ENCODE assay signal across 20 mouse cellular contexts in the genomic region with DNA sequence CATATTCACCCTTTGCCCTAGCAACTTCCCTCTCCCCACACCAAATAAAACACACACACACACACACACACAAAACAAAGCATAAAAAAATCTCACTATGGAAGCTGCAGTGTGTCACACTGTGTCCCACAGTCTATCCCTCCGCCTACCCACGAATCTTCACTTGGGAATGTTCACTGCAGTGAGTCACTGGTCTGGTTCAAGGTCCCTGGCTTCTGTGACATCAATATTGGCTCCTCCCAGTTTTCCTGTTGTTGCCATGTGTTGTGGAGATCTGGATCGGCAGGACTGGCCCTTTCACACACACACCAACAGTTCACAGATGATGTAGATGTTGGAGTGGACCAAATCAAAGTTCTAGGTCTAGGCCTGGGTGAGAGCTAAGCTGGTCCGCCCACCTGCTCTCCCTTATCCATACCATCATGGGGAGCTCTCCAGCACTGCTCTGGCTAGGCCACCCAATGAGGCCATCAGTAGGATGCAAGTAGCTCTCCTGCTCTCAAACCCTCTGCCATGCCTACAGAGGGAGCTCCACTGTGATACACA. TPM values are rescaled to one million over a fixed set of nuclear protein-coding genes. Genes with fewer than 3 reads are reported as not detected.
A peak's percentile ranks its signal among the peaks of the same experiment; 100 is the strongest.
DNase-seq lines count a peak whose midpoint lies in the region; ATAC-seq and TF ChIP-seq lines count a peak whose summit lies in the region.
"Had no signal": no experiment of that assay in that cellular context is flagged by ENCODE, and none has a peak within 500 bp of the region (broad histone marks: within the 10 kb centered on the region; RNA-seq: fewer than 3 reads in every experiment).

No protein-coding gene starts in this region.

- H3K4me3 ChIP-seq in midbrain, embryonic 11.5 days (ENCODE audit: low read depth, low read length) = no peak overlapping the region
- no peak overlapping the region for H3K4me3 ChIP-seq in midbrain, embryonic 10.5 days
- no peak overlapping the region for H3K4me3 ChIP-seq in intestine, embryonic 15.5 days (replicated peaks)
- no peak overlapping the region for H3K4me3 ChIP-seq in stomach, postnatal 0 days (ENCODE audit: low read depth, low read length)
- H3K4me3 ChIP-seq: left cerebral cortex, adult 2 months; limb, embryonic 13.5 days; stomach, embryonic 15.5 days had no signal

- H3K27me3 ChIP-seq in midbrain, embryonic 11.5 days (ENCODE audit: control insufficient read depth, insufficient read depth, low read length) = no peaks in the 10 kb centered on the region
- peaks cover 18% of the 10 kb centered on the region for H3K27me3 ChIP-seq in midbrain, embryonic 10.5 days (ENCODE audit: low read depth, poor library complexity, severe bottlenecking)
- no peaks in the 10 kb centered on the region for H3K27me3 ChIP-seq in intestine, embryonic 15.5 days (replicated peaks)
- H3K27me3 ChIP-seq in stomach, postnatal 0 days (ENCODE audit: control insufficient read depth, insufficient read depth, low read length) = no peaks in the 10 kb centered on the region
- H3K27me3 ChIP-seq: stomach, embryonic 15.5 days had no signal

- WGBS in midbrain, embryonic 11.5 days = 75% methylated on average over 4 of the region's 4 CpGs
- 84% methylated on average over 4 of the region's 4 CpGs for WGBS in midbrain, embryonic 10.5 days
- WGBS in intestine, embryonic 15.5 days = 64% methylated on average over 4 of the region's 4 CpGs
- WGBS in stomach, postnatal 0 days = 53% methylated on average over 4 of the region's 4 CpGs

- TF ChIP-seq CTCF in stomach, postnatal 0 days (IDR thresholded peaks at IDR 0.05; ENCODE audit: low read depth) = no peak

- no peaks in the 10 kb centered on the region for H3K9me3 ChIP-seq in midbrain, embryonic 11.5 days (ENCODE audit: control insufficient read depth, low read length)
- peaks cover 11% of the 10 kb centered on the region; the same call in 1 of the 2 replicates for H3K9me3 ChIP-seq in midbrain, embryonic 10.5 days (replicated peaks)
- no peaks in the 10 kb centered on the region for H3K9me3 ChIP-seq in intestine, embryonic 15.5 days
- no peaks in the 10 kb centered on the region for H3K9me3 ChIP-seq in stomach, postnatal 0 days (ENCODE audit: control insufficient read depth, low read length)
- H3K9me3 ChIP-seq: stomach, embryonic 15.5 days had no signal

- ATAC-seq in midbrain, embryonic 11.5 days (ENCODE audit: low FRiP score) = no peak
- peak; percentile 32; the same call in 1 of the 2 replicates for ATAC-seq in intestine, embryonic 15.5 days
- ATAC-seq in stomach, postnatal 0 days (ENCODE audit: low FRiP score, low TSS enrichment) = peak; percentile 62
- ATAC-seq: forebrain, postnatal 0 days had no signal

- H3K9ac ChIP-seq in midbrain, embryonic 11.5 days (ENCODE audit: low read length) = no peak overlapping the region
- H3K9ac ChIP-seq in intestine, embryonic 15.5 days = no peak overlapping the region
- no peak overlapping the region for H3K9ac ChIP-seq in stomach, postnatal 0 days (ENCODE audit: low read length)
- H3K9ac ChIP-seq: forebrain, postnatal 0 days; limb, embryonic 13.5 days; stomach, embryonic 15.5 days had no signal

- H3K4me1 ChIP-seq in midbrain, embryonic 11.5 days (ENCODE audit: control insufficient read depth, insufficient read depth, low read length) = peaks cover 8% of the 10 kb centered on the region
- H3K4me1 ChIP-seq in midbrain, embryonic 10.5 days = peaks cover 22% of the 10 kb centered on the region
- 0 out of 2 replicates have a peak, but pooled peaks cover 7% of the 10 kb centered on the region for H3K4me1 ChIP-seq in intestine, embryonic 15.5 days (replicated peaks)
- no peaks in the 10 kb centered on the region for H3K4me1 ChIP-seq in stomach, postnatal 0 days (replicated peaks; ENCODE audit: control insufficient read depth, insufficient read depth)

- no peak overlapping the region for H3K4me2 ChIP-seq in midbrain, embryonic 11.5 days
- H3K4me2 ChIP-seq in intestine, embryonic 15.5 days (replicated peaks) = no peak overlapping the region
- no peak overlapping the region for H3K4me2 ChIP-seq in stomach, postnatal 0 days (replicated peaks; ENCODE audit: low read depth)
- H3K4me2 ChIP-seq: heart, embryonic 11.5 days; limb, embryonic 13.5 days; stomach, embryonic 15.5 days had no signal

- H3K27ac ChIP-seq in midbrain, embryonic 11.5 days (ENCODE audit: low read depth, low read length) = no peak overlapping the region
- no peak overlapping the region for H3K27ac ChIP-seq in midbrain, embryonic 10.5 days (replicated peaks)
- H3K27ac ChIP-seq in intestine, embryonic 15.5 days = no peak overlapping the region
- H3K27ac ChIP-seq in stomach, postnatal 0 days (replicated peaks) = no peak overlapping the region
- H3K27ac ChIP-seq: left cerebral cortex, adult 2 months; limb, embryonic 13.5 days; stomach, embryonic 15.5 days had no signal

- DNase-seq in midbrain, embryonic 11.5 days (ENCODE audit: low spot score, missing footprints) = peak; percentile 67
- no peak for DNase-seq in midbrain, embryonic 10.5 days (ENCODE audit: low spot score)
- peak; percentile 87 for DNase-seq in adrenal gland, adult 2 months
- no peak for DNase-seq in stomach, postnatal 0 days (ENCODE audit: low spot score)
- DNase-seq in layer of hippocampus, adult 11-12 months (ENCODE audit: low spot score) = no peak
- DNase-seq in heart, adult 9 months (ENCODE audit: low spot score in 2 of 2) = no peak
- DNase-seq: cerebellum, postnatal 14 days; forebrain, postnatal 0 days; gastrocnemius, postnatal 10 days; heart, postnatal 36 days; kidney, postnatal 36 days; right cerebral cortex, adult 18-20 months; thymus, postnatal 14 days had no signal

- no peaks in the 10 kb centered on the region for H3K36me3 ChIP-seq in midbrain, embryonic 11.5 days (ENCODE audit: control insufficient read depth, insufficient read depth, low read length)
- no peaks in the 10 kb centered on the region for H3K36me3 ChIP-seq in midbrain, embryonic 10.5 days
- no peaks in the 10 kb centered on the region for H3K36me3 ChIP-seq in intestine, embryonic 15.5 days
- H3K36me3 ChIP-seq in stomach, postnatal 0 days (ENCODE audit: control insufficient read depth, insufficient read depth, low read length) = no peaks in the 10 kb centered on the region
- H3K36me3 ChIP-seq: limb, embryonic 13.5 days; stomach, embryonic 15.5 days had no signal

- no peak for TF ChIP-seq EP300 in stomach, postnatal 0 days (optimal IDR thresholded peaks at IDR 0.05)

RNA-seq across cellular contexts. Expression of a gene that starts 4.8 kb away (rescaled TPM):
- not detected in 2 replicates for polyA plus RNA-seq in midbrain, embryonic 11.5 days (2014; fragmentation: Nextera tagmentation; extraction: Ambion mirVana)
- polyA plus RNA-seq in midbrain, embryonic 10.5 days (2016; fragmentation: Nextera tagmentation; extraction: Ambion mirVana) = 0.02 TPM in 1 of 2 replicates, not detected in the other
- 1 to 10 TPM in 1 of 2 experiments, under 1 TPM in 1; 0.43 to 1.6 TPM for total RNA-seq in adrenal gland, adult 2 months (2021)
- polyA plus RNA-seq in adrenal gland, adult 2 months (2012; rRNA removed) = 0.16 and 0.93 TPM in 2 replicates
- polyA plus RNA-seq in intestine, embryonic 15.5 days (2015; fragmentation: Nextera tagmentation; extraction: Ambion mirVana) = 0.23 and 0.24 TPM in 2 replicates
- polyA plus RNA-seq in stomach, postnatal 0 days (2015; fragmentation: Nextera tagmentation; extraction: Ambion mirVana) = 0.02 and 0.08 TPM in 2 replicates
- total RNA-seq: CH12.LX; heart, postnatal 36 days; neutrophil, adult 5-6 weeks had no signal
- polyA plus RNA-seq: limb, embryonic 13.5 days had no signal

RNA-seq across cellular contexts. Expression of a gene that starts 18.0 kb away (rescaled TPM):
- polyA plus RNA-seq in midbrain, embryonic 11.5 days (2014; fragmentation: Nextera tagmentation; extraction: Ambion mirVana) = 10.5 and 12.1 TPM in 2 replicates
- 10.0 and 11.0 TPM in 2 replicates for polyA plus RNA-seq in midbrain, embryonic 10.5 days (2016; fragmentation: Nextera tagmentation; extraction: Ambion mirVana)
- 10 to 100 TPM; 16.9 to 30.1 TPM for total RNA-seq in adrenal gland, adult 2 months (2021)
- polyA plus RNA-seq in adrenal gland, adult 2 months (2012; rRNA removed) = 63.2 and 92.2 TPM in 2 replicates
- polyA plus RNA-seq in intestine, embryonic 15.5 days (2015; fragmentation: Nextera tagmentation; extraction: Ambion mirVana) = 22.0 and 22.3 TPM in 2 replicates
- 20.2 and 24.6 TPM in 2 replicates for polyA plus RNA-seq in stomach, postnatal 0 days (2015; fragmentation: Nextera tagmentation; extraction: Ambion mirVana)

RNA-seq across cellular contexts. Expression of a gene that starts 23.3 kb away (rescaled TPM):
- polyA plus RNA-seq in midbrain, embryonic 11.5 days (2014; fragmentation: Nextera tagmentation; extraction: Ambion mirVana) = 4.3 and 8.5 TPM in 2 replicates
- 9.1 and 9.5 TPM in 2 replicates for polyA plus RNA-seq in midbrain, embryonic 10.5 days (2016; fragmentation: Nextera tagmentation; extraction: Ambion mirVana)
- total RNA-seq in adrenal gland, adult 2 months (2021) = 1 to 10 TPM; 8.1 to 9.6 TPM
- 33.4 and 40.2 TPM in 2 replicates for polyA plus RNA-seq in adrenal gland, adult 2 months (2012; rRNA removed)
- polyA plus RNA-seq in intestine, embryonic 15.5 days (2015; fragmentation: Nextera tagmentation; extraction: Ambion mirVana) = 15.7 and 21.4 TPM in 2 replicates
- polyA plus RNA-seq in stomach, postnatal 0 days (2015; fragmentation: Nextera tagmentation; extraction: Ambion mirVana) = 6.4 and 8.0 TPM in 2 replicates

RNA-seq across cellular contexts. Expression of a gene that starts 47.6 kb away (rescaled TPM):
- polyA plus RNA-seq in midbrain, embryonic 11.5 days (2014; fragmentation: Nextera tagmentation; extraction: Ambion mirVana) = 2.0 and 2.7 TPM in 2 replicates
- polyA plus RNA-seq in midbrain, embryonic 10.5 days (2016; fragmentation: Nextera tagmentation; extraction: Ambion mirVana) = 5.9 and 6.7 TPM in 2 replicates
- total RNA-seq in adrenal gland, adult 2 months (2021) = 10 to 100 TPM in 1 of 2 experiments, 1 to 10 TPM in 1; 7.2 to 12.7 TPM
- polyA plus RNA-seq in adrenal gland, adult 2 months (2012; rRNA removed) = 13.8 and 16.2 TPM in 2 replicates
- 8.0 and 8.2 TPM in 2 replicates for polyA plus RNA-seq in intestine, embryonic 15.5 days (2015; fragmentation: Nextera tagmentation; extraction: Ambion mirVana)
- 5.2 and 5.8 TPM in 2 replicates for polyA plus RNA-seq in stomach, postnatal 0 days (2015; fragmentation: Nextera tagmentation; extraction: Ambion mirVana)

RNA-seq across cellular contexts. Expression of a gene that starts 54.2 kb away (rescaled TPM):
- polyA plus RNA-seq in midbrain, embryonic 11.5 days (2014; fragmentation: Nextera tagmentation; extraction: Ambion mirVana) = not detected in 2 replicates
- not detected in 2 replicates for polyA plus RNA-seq in midbrain, embryonic 10.5 days (2016; fragmentation: Nextera tagmentation; extraction: Ambion mirVana)
- 1 to 10 TPM; 1.3 to 1.5 TPM for total RNA-seq in adrenal gland, adult 2 months (2021)
- 3.8 and 4.9 TPM in 2 replicates for polyA plus RNA-seq in adrenal gland, adult 2 months (2012; rRNA removed)
- 1.2 and 1.4 TPM in 2 replicates for polyA plus RNA-seq in intestine, embryonic 15.5 days (2015; fragmentation: Nextera tagmentation; extraction: Ambion mirVana)
- 0.24 and 0.30 TPM in 2 replicates for polyA plus RNA-seq in stomach, postnatal 0 days (2015; fragmentation: Nextera tagmentation; extraction: Ambion mirVana)
- polyA plus RNA-seq: heart, embryonic 11.5 days had no signal

Comparison
In these comparisons a context has a peak if more than half of its experiments do, and no peak if none do; other contexts are left out.
1. DNase-seq: peak in midbrain, embryonic 11.5 days (single experiment) and adrenal gland, adult 2 months (single experiment); none in midbrain, embryonic 10.5 days (single experiment), stomach, postnatal 0 days (single experiment), layer of hippocampus, adult 11-12 months (single experiment) and heart, adult 9 months (0 of 2).